Comparison of ENCODE assay signal across 13 mouse cellular contexts in genomic region chr7:141371942-141372595, GRCm38 (mm10). TPM values are rescaled to one million over a fixed set of nuclear protein-coding genes. Genes with fewer than 3 reads are reported as not detected.
A peak's percentile ranks its signal among the peaks of the same experiment; 100 is the strongest.
DNase-seq lines count a peak whose midpoint lies in the region; ATAC-seq and TF ChIP-seq lines count a peak whose summit lies in the region.
"Had no signal": no experiment of that assay in that cellular context is flagged by ENCODE, and none has a peak within 500 bp of the region (broad histone marks: within the 10 kb centered on the region; RNA-seq: fewer than 3 reads in every experiment).

No protein-coding gene starts in this region.

- TF ChIP-seq CTCF in olfactory bulb, adult 2 months (IDR thresholded peaks at IDR 0.05; ENCODE audit: insufficient read depth, low read depth, low read length), result no peak

- no peak overlapping the region for H3K4me2 ChIP-seq in kidney, embryonic 16.5 days (replicated peaks; ENCODE audit: low read depth, low read length)
- H3K4me2 ChIP-seq in kidney, embryonic 14.5 days (replicated peaks; ENCODE audit: low read depth, low read length), result no peak overlapping the region
- H3K4me2 ChIP-seq in intestine, embryonic 14.5 days (ENCODE audit: low read length), result no peak overlapping the region
- H3K4me2 ChIP-seq: heart, embryonic 13.5 days had no signal

- no peak overlapping the region for H3K9ac ChIP-seq in kidney, embryonic 16.5 days (replicated peaks; ENCODE audit: low read length)
- H3K9ac ChIP-seq in kidney, embryonic 14.5 days (ENCODE audit: low read depth, low read length), result no peak overlapping the region
- no peak overlapping the region for H3K9ac ChIP-seq in intestine, embryonic 14.5 days (ENCODE audit: low read length)
- H3K9ac ChIP-seq: heart, embryonic 13.5 days had no signal

- DNase-seq in MN1 (ENCODE audit: low spot score), result peak; percentile 25
- no peak for DNase-seq in intestine, embryonic 14.5 days (ENCODE audit: low spot score)
- no peak for DNase-seq in layer of hippocampus, postnatal 36 days
- no peak for DNase-seq in heart, postnatal 4 days
- DNase-seq in frontal cortex, postnatal 14 days (ENCODE audit: low spot score in 2 of 2), result no peak
- DNase-seq: lung, postnatal 4 days; right cerebral cortex, postnatal 25 days; thymus, adult 18-20 months had no signal

- WGBS in kidney, embryonic 16.5 days, result 43% methylated on average over 6 of the region's 6 CpGs
- 43% methylated on average over 6 of the region's 6 CpGs for WGBS in kidney, embryonic 14.5 days
- 28% methylated on average over 6 of the region's 6 CpGs for WGBS in intestine, embryonic 14.5 days
- 57% methylated on average over 6 of the region's 6 CpGs for WGBS in olfactory bulb, adult 2 months

- H3K9me3 ChIP-seq in kidney, embryonic 16.5 days (ENCODE audit: low read length), result no peaks in the 10 kb centered on the region
- H3K9me3 ChIP-seq in kidney, embryonic 14.5 days (ENCODE audit: control insufficient read depth, low read length), result no peaks in the 10 kb centered on the region
- H3K9me3 ChIP-seq in intestine, embryonic 14.5 days (ENCODE audit: control insufficient read depth, low read length), result no peaks in the 10 kb centered on the region
- H3K9me3 ChIP-seq: heart, embryonic 13.5 days had no signal

- TF ChIP-seq POLR2A in olfactory bulb, adult 2 months (IDR thresholded peaks at IDR 0.05; ENCODE audit: insufficient read depth, low read depth, low read length), result no peak

- no peaks in the 10 kb centered on the region for H3K36me3 ChIP-seq in kidney, embryonic 16.5 days (ENCODE audit: insufficient read depth, low read length)
- no peaks in the 10 kb centered on the region for H3K36me3 ChIP-seq in kidney, embryonic 14.5 days (ENCODE audit: control insufficient read depth, insufficient read depth, low read length)
- no peaks in the 10 kb centered on the region for H3K36me3 ChIP-seq in intestine, embryonic 14.5 days (ENCODE audit: control insufficient read depth, insufficient read depth, low read length)
- H3K36me3 ChIP-seq: heart, embryonic 13.5 days had no signal

- H3K4me1 ChIP-seq in kidney, embryonic 16.5 days (ENCODE audit: insufficient read depth, low read length), result 0 out of 2 replicates have a peak, but pooled peaks cover 5% of the 10 kb centered on the region
- no peaks in the 10 kb centered on the region for H3K4me1 ChIP-seq in kidney, embryonic 14.5 days (ENCODE audit: control insufficient read depth, insufficient read depth, low read length)
- H3K4me1 ChIP-seq in intestine, embryonic 14.5 days (replicated peaks; ENCODE audit: control insufficient read depth, insufficient read depth, low read length), result 0 out of 2 replicates have a peak, but pooled peaks cover 3% of the 10 kb centered on the region
- H3K4me1 ChIP-seq in olfactory bulb, adult 2 months (ENCODE audit: control insufficient read depth, insufficient read depth, low read length), result peaks cover 2% of the 10 kb centered on the region; the same call in 1 of the 2 replicates
- H3K4me1 ChIP-seq: heart, embryonic 13.5 days had no signal

- H3K27ac ChIP-seq in kidney, embryonic 16.5 days (ENCODE audit: low read length), result peak overlapping the region; percentile 3; the same call in 1 of the 2 replicates
- no peak overlapping the region for H3K27ac ChIP-seq in kidney, embryonic 14.5 days (ENCODE audit: low read depth, low read length)
- peak overlapping the region; percentile 38; the same call in 1 of the 2 replicates for H3K27ac ChIP-seq in intestine, embryonic 14.5 days (ENCODE audit: low read depth)
- peak overlapping the region; percentile 53; the same call in 1 of the 2 replicates for H3K27ac ChIP-seq in olfactory bulb, adult 2 months (ENCODE audit: insufficient read depth, low read depth, low read length)
- H3K27ac ChIP-seq: heart, embryonic 13.5 days had no signal

- no peak overlapping the region for H3K4me3 ChIP-seq in kidney, embryonic 16.5 days (ENCODE audit: low read length)
- H3K4me3 ChIP-seq in kidney, embryonic 14.5 days (ENCODE audit: low read length), result no peak overlapping the region
- H3K4me3 ChIP-seq in intestine, embryonic 14.5 days (ENCODE audit: low read depth, low read length), result no peak overlapping the region
- no peak overlapping the region for H3K4me3 ChIP-seq in olfactory bulb, adult 2 months (ENCODE audit: insufficient read depth, low read depth, low read length)
- H3K4me3 ChIP-seq: heart, embryonic 13.5 days had no signal

- H3K27me3 ChIP-seq in kidney, embryonic 16.5 days (ENCODE audit: insufficient read depth, low read length), result no peaks in the 10 kb centered on the region
- no peaks in the 10 kb centered on the region for H3K27me3 ChIP-seq in kidney, embryonic 14.5 days (ENCODE audit: control insufficient read depth, insufficient read depth, low read length)
- H3K27me3 ChIP-seq in intestine, embryonic 14.5 days (replicated peaks; ENCODE audit: control insufficient read depth, insufficient read depth, low read length), result no peaks in the 10 kb centered on the region
- H3K27me3 ChIP-seq: heart, embryonic 13.5 days had no signal

- ATAC-seq in kidney, embryonic 16.5 days (ENCODE audit: low FRiP score, low TSS enrichment), result no peak
- no peak for ATAC-seq in kidney, embryonic 14.5 days (ENCODE audit: low FRiP score, low TSS enrichment)
- peak; percentile 60 for ATAC-seq in intestine, embryonic 14.5 days (replicated peaks; ENCODE audit: low FRiP score, low TSS enrichment, low read depth)
- ATAC-seq: forebrain, embryonic 16.5 days had no signal

RNA-seq across cellular contexts. Expression of gene Taldo1, which starts 19.9 kb away (rescaled TPM):
- polyA plus RNA-seq in kidney, embryonic 16.5 days (2015; fragmentation: Nextera tagmentation; extraction: Ambion mirVana), result 371 and 374 TPM in 2 replicates
- polyA plus RNA-seq in kidney, embryonic 14.5 days (2014; fragmentation: Nextera tagmentation; extraction: Ambion mirVana), result 321 and 322 TPM in 2 replicates
- 339 and 344 TPM in 2 replicates for polyA plus RNA-seq in intestine, embryonic 14.5 days (2014; fragmentation: Nextera tagmentation; extraction: Ambion mirVana)
- not detected in 2 replicates for polyA plus RNA-seq in olfactory bulb, adult 2 months (2012; ENCODE audit: insufficient read depth, insufficient read length, low replicate concordance, missing spikeins)
- 100 to 1,000 TPM; 119 to 121 TPM for total RNA-seq in layer of hippocampus, postnatal 36 days (2021)
- 100 to 1,000 TPM; 126 to 134 TPM for total RNA-seq in heart, postnatal 4 days (2021)

RNA-seq across cellular contexts. Expression of gene Eps8l2, which starts 33.4 kb away (rescaled TPM):
- 59.4 and 62.9 TPM in 2 replicates for polyA plus RNA-seq in kidney, embryonic 16.5 days (2015; fragmentation: Nextera tagmentation; extraction: Ambion mirVana)
- polyA plus RNA-seq in kidney, embryonic 14.5 days (2014; fragmentation: Nextera tagmentation; extraction: Ambion mirVana), result 9.6 and 18.0 TPM in 2 replicates
- polyA plus RNA-seq in intestine, embryonic 14.5 days (2014; fragmentation: Nextera tagmentation; extraction: Ambion mirVana), result 49.4 and 61.2 TPM in 2 replicates
- polyA plus RNA-seq in olfactory bulb, adult 2 months (2012; ENCODE audit: insufficient read depth, insufficient read length, low replicate concordance, missing spikeins), result not detected in 2 replicates
- 1 to 10 TPM; 4.6 to 5.8 TPM for total RNA-seq in layer of hippocampus, postnatal 36 days (2021)
- total RNA-seq in heart, postnatal 4 days (2021), result 1 to 10 TPM; 1.9 TPM

RNA-seq across cellular contexts. Expression of gene Gatd1, which starts 41.9 kb away (rescaled TPM):
- polyA plus RNA-seq in kidney, embryonic 16.5 days (2015; fragmentation: Nextera tagmentation; extraction: Ambion mirVana), result 63.7 and 65.3 TPM in 2 replicates
- 50.7 and 54.5 TPM in 2 replicates for polyA plus RNA-seq in kidney, embryonic 14.5 days (2014; fragmentation: Nextera tagmentation; extraction: Ambion mirVana)
- polyA plus RNA-seq in intestine, embryonic 14.5 days (2014; fragmentation: Nextera tagmentation; extraction: Ambion mirVana), result 49.2 and 56.2 TPM in 2 replicates
- polyA plus RNA-seq in olfactory bulb, adult 2 months (2012; ENCODE audit: insufficient read depth, insufficient read length, low replicate concordance, missing spikeins), result not detected in 2 replicates
- total RNA-seq in layer of hippocampus, postnatal 36 days (2021), result 10 to 100 TPM; 42.2 to 48.4 TPM
- total RNA-seq in heart, postnatal 4 days (2021), result 10 to 100 TPM; 12.5 to 12.9 TPM

RNA-seq across cellular contexts. Expression of gene Tmem80, which starts 44.5 kb away (rescaled TPM):
- 49.3 and 59.8 TPM in 2 replicates for polyA plus RNA-seq in kidney, embryonic 16.5 days (2015; fragmentation: Nextera tagmentation; extraction: Ambion mirVana)
- 36.7 and 46.8 TPM in 2 replicates for polyA plus RNA-seq in kidney, embryonic 14.5 days (2014; fragmentation: Nextera tagmentation; extraction: Ambion mirVana)
- 23.1 and 27.0 TPM in 2 replicates for polyA plus RNA-seq in intestine, embryonic 14.5 days (2014; fragmentation: Nextera tagmentation; extraction: Ambion mirVana)
- not detected in 2 replicates for polyA plus RNA-seq in olfactory bulb, adult 2 months (2012; ENCODE audit: insufficient read depth, insufficient read length, low replicate concordance, missing spikeins)
- 10 to 100 TPM; 32.4 to 34.3 TPM for total RNA-seq in layer of hippocampus, postnatal 36 days (2021)
- 10 to 100 TPM; 15.9 to 16.3 TPM for total RNA-seq in heart, postnatal 4 days (2021)

RNA-seq across cellular contexts. Expression of gene Deaf1, which starts 44.6 kb away (rescaled TPM):
- 77.4 and 87.5 TPM in 2 replicates for polyA plus RNA-seq in kidney, embryonic 16.5 days (2015; fragmentation: Nextera tagmentation; extraction: Ambion mirVana)
- polyA plus RNA-seq in kidney, embryonic 14.5 days (2014; fragmentation: Nextera tagmentation; extraction: Ambion mirVana), result 64.0 and 79.7 TPM in 2 replicates
- 86.2 and 90.9 TPM in 2 replicates for polyA plus RNA-seq in intestine, embryonic 14.5 days (2014; fragmentation: Nextera tagmentation; extraction: Ambion mirVana)
- polyA plus RNA-seq in olfactory bulb, adult 2 months (2012; ENCODE audit: insufficient read depth, insufficient read length, low replicate concordance, missing spikeins), result not detected in 2 replicates
- total RNA-seq in layer of hippocampus, postnatal 36 days (2021), result 10 to 100 TPM; 79.4 to 82.5 TPM
- 10 to 100 TPM; 27.8 to 30.6 TPM for total RNA-seq in heart, postnatal 4 days (2021)

Comparison
In these comparisons a context has a peak if more than half of its experiments do, and no peak if none do; other contexts are left out.
1. RNA of gene Eps8l2, which starts 33.4 kb away (polyA plus RNA-seq): 49.4 to 61.2 TPM in intestine, embryonic 14.5 days, 59.4 to 62.9 TPM in kidney, embryonic 16.5 days and 9.6 to 18.0 TPM in kidney, embryonic 14.5 days; not detected in olfactory bulb, adult 2 months; every median in the first group is over 10 times any median in the second.
2. RNA of gene Gatd1, which starts 41.9 kb away (polyA plus RNA-seq): 63.7 to 65.3 TPM in kidney, embryonic 16.5 days, 50.7 to 54.5 TPM in kidney, embryonic 14.5 days and 49.2 to 56.2 TPM in intestine, embryonic 14.5 days; not detected in olfactory bulb, adult 2 months; every median in the first group is over 10 times any median in the second.